Mouse (Mus musculus) left cerebral cortex, postnatal 4 days (tissue): Measurements from ENCODE around the gene Cnga1. TPM values are rescaled to one million over a fixed set of nuclear protein-coding genes. Genes with fewer than 3 reads are reported as not detected.

Experiments
- DNase-seq: peaks from one replicate; pipeline ENCODE4 v3.0.0-alpha.2; 2022
- intact Hi-C: fragments of 180-260 bp; cut with DNase I; formaldehyde crosslinking; loops from one replicate; pipeline ENCODE4 v1.15.1; 2025
- total RNA-seq, 2 experiments: library from RNA; stranded (reverse); gene quantifications; 2 replicates each; pipeline ENCODE4 v1.2.3; 2021

Gene Cnga1
- total RNA-seq: not detected

GRCm38 (mm10) chr5:72644175-72644574 is at the start of gene Cnga1:
Cnga1 (minus strand) TSS chr5:72644275.
- no peak for DNase-seq
- intact Hi-C loops: no loop called here

DNA sequence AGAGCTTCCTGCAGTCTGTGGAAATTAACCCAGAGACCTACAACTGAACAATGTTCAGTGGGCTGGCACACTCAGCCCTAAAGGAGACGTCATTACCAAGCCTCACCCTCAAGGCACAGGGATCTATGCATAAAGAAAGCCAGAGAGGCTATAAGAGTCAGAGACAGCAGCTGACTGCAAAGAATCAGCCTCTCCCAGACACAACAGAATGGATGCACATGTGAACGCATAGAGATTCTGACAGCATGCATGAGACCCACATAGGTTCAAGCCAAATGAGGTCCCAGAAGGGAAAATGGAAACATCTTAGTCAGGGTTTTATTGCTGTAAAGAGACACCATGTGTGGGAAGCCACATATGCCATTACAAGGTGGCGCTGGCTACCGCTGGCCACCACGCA is 46.4 kb upstream of the Cnga1 start:
- intact Hi-C loops: no loop called here
- no peak for DNase-seq

GRCm38 (mm10) chr5:72689556-72689955 is 45.5 kb upstream of the Cnga1 start:
- DNase-seq: no peak
- intact Hi-C loops: no loop called here

- no peak for DNase-seq
- intact Hi-C loops: no loop called here
Measured at GRCm38 (mm10) chr5:72681451-72681850, 37.4 kb upstream of the Cnga1 start.

GRCm38 (mm10) chr5:72674994-72675542 is 31.0 kb upstream of the Cnga1 start:
- no peak for DNase-seq
- intact Hi-C loops: no loop called here

DNA sequence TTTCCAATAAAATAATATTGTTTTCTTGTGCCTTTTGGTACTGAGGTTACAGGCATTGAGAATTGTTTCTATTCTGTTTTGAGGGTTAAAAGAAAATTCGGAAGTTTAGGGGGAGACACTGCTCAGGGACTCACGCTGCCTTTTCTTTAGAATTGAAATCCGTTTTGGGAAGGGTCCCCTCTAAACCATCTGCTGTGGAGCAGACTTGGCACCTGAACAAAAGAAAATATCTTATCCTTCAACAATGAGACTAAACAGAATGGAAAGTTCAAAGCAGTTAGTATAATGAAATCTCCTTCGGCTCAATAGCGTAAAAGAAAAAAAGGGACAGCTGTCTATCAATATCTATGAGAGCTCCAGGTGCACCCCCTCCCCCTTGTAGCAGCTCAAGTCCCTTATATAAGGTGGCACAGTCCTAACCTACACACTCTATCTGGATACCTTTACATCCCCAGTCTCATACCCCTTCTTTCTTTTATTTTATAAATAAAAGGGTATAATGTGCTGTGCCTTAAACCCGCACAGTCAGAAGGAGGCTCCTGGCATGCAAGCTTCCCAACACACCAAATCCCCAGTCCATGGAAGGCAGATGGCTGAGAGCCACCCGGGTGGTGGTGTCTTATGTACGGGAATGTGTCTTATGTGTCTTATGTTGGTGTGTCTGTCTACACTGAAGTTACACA is 27.1 kb upstream of the Cnga1 start:
- intact Hi-C loops: no loop called here
- no peak for DNase-seq

DNA sequence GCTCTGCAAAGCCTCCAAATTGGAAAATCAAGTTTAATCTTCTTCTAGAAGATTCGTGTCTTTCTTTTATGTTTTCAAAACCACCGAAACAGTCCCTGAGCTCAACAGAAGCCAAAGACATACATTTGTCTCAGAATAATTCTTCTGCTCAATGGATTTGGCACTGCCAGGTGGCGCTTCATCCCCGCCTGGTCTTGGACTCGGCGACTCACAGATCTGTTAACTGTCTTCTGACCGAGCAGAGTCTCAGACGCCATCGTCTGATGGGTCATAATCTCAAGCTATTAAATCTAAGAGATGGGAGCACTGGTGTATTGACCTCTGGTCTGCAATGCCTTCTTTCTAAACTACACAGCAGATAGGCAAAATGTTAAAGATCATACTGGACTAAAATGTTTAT is 24.3 kb upstream of the Cnga1 start:
- intact Hi-C loops: no loop called here
- peak; percentile 61 for DNase-seq

DNA sequence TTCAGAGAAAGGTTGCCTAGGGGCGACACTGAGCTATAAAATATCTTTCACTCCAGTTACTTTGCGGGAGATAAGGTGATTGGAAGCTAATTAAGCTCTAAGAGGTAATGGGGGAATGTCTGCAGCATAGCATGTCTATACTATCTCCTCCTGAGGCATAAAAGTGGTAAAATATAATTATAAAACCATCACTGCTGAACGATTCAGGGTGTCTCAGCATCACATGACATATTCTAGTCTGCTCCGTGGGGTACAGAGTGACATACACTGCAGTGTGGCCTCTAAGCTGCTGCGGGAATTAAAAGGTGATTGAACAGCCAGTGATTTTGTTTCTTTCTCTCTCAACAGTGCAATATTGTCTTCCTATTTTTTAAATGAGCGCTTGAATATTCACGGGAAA is 22.4 kb upstream of the Cnga1 start:
- no peak for DNase-seq
- intact Hi-C loops: no loop called here

- intact Hi-C loops: no loop called here
- peak; percentile 52 for DNase-seq
Measured at GRCm38 (mm10) chr5:72665281-72665680, 21.2 kb upstream of the Cnga1 start.

DNA sequence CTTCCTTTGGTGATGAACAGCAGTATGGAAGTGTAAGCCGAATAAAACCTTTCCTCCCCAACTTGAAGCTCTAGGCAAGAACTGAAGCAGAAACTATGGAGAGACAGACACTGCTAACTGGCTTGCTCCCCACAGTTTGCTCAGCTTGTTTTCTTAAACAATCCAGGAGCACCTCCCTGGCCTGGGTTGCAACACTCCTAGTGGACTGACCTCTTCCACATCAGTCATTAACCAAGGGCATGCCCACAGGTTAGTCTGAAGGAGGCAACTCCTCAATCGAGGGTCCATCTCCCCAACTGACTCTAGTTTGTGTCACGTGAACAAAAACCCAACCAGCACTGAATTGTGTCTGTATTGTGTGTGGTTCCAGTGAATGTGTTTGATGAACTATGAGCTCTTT is 20.8 kb upstream of the Cnga1 start:
- intact Hi-C loops: no loop called here
- DNase-seq: no peak

DNA sequence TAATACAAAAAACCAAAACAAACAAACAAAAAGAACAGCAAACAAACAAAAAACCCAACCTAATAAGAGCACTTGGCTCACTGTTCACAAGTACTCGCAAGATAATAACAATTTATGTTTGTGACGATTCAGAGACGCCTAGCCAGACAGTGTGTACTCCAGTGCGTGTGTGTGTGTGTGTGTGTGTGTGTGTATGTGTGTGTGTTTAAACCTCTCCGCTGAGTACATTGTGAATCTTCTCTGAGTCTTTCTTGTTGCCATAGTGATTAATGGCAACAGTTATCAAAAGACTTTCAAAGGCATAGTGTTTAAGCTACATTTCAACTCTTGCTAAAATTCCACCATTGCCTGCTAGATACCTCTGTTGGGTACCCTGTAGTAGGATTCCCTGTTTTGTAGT is 20.1 kb upstream of the Cnga1 start:
- intact Hi-C loops: no loop called here
- DNase-seq: no peak

GRCm38 (mm10) chr5:72661051-72661781 is 17.1 kb upstream of the Cnga1 start:
- intact Hi-C loops: no loop called here
- no peak for DNase-seq

- intact Hi-C loops: no loop called here
- no peak for DNase-seq
Measured at GRCm38 (mm10) chr5:72658375-72658774, 14.3 kb upstream of the Cnga1 start.

GRCm38 (mm10) chr5:72656270-72656791 is 12.3 kb upstream of the Cnga1 start:
- no peak for DNase-seq
- intact Hi-C loops: no loop called here

GRCm38 (mm10) chr5:72653068-72653674 is 9.1 kb upstream of the Cnga1 start:
- no peak for DNase-seq
- intact Hi-C loops: no loop called here

GRCm38 (mm10) chr5:72648987-72649735 is 5.1 kb upstream of the Cnga1 start:
- intact Hi-C loops: no loop called here
- no peak for DNase-seq

- intact Hi-C loops: no loop called here
- no peak for DNase-seq
Measured at GRCm38 (mm10) chr5:72647958-72648595, 4.0 kb upstream of the Cnga1 start.

DNA sequence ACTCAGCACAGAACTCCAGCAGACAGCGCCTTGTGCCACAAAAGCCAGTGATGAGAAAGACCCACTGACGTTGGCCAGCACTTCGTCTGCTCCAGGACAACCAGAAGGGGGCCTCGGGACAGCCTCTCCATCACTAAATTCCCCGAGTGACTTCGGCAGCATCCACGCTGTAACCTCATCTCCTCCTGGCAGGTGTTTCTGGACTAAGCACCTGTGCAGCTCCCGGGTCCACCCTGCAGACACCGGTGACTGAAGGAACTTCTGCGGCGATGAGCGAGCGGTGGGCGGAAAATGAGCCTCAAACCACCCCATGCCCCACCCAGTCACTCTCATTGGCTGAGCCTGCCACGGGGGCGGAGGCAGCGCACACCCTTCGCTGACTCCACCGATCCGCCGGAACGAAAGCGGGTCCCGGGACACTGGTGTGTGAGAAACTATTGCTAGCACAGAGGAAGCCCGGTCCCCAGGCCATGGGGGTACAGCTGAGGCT is 3.4 kb upstream of the Cnga1 start, which contains the start of gene Nipal1:
Gene Nipal1 (plus strand): TSS at position 378 of the 490 bp plus-strand sequence.
- intact Hi-C loops: no loop called here
- peak; percentile 48 for DNase-seq

GRCm38 (mm10) chr5:72646996-72647395 is 2.9 kb upstream of the Cnga1 start:
- intact Hi-C loops: no loop called here
- no peak for DNase-seq

DNA sequence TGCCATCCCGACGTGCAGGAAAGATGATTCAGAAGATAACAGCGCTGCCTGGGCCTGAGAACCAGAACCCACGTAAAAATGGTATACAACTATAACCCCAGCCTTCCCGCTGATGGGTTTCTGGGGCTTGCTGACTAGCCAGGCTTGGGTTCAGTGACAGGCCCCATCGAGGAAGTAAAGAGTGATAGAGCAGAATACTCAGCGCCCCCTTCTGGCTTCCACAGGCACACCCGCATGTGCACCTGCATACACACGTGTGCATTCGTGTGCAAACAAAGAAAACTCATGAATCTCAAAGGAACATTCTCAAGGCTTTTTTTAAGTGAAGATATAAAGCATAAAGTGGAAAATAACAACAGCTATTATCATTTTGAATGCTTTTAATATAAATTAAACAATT is 2.1 kb upstream of the Cnga1 start:
- DNase-seq: no peak
- intact Hi-C loops: no loop called here
